Mouse (Mus musculus): ENCODE data around the gene Unkl. TPM values are rescaled to one million over a fixed set of nuclear protein-coding genes. Genes with fewer than 3 reads are reported as not detected.
A peak's percentile ranks its signal among the peaks of the same experiment; 100 is the strongest.

The Unkl gene
- total and polyA plus RNA-seq, 2 experiments from 2014 or later: 14.1 to 39.6 TPM

DNA sequence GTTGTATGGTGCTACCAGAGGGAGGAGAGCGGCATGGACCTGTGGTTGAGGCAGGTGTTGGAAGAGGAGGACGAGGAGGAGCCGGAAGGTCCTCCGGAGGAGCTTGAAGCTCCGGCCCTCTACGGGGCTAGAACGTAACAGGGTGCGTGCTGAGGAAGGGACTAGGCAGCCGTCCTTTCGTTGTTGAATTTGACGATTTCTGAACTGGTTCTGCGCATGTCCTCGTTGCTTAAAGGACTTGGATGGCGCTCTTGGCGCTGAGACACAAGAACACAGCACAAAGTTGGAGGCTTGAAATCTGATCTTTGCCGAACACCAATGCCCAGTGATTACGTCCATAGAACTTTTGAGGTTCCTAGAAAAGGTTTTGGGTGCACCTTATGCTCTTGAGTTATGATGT, 3.2 kb upstream of the Unkl start:
- no peaks in the 10 kb centered on the region; the same call in none of the 2 replicates for H3K27me3 ChIP-seq (ENCODE audit: insufficient read depth, low read length)
- H3K4me2 ChIP-seq (ENCODE audit: low read depth, low read length): peak overlapping the region; percentile 97
- H3K9me3 ChIP-seq (ENCODE audit: low read length): no peaks in the 10 kb centered on the region
- WGBS: 10% methylated on average over 17 of the region's 17 CpGs
- DNase-seq (ENCODE audit: low spot score) (peak; percentile 16), ATAC-seq (peak; percentile 4; the same call in 1 of the 2 replicates)
- H3K36me3 ChIP-seq (ENCODE audit: insufficient read depth, low read length): no peaks in the 10 kb centered on the region
- peak overlapping the region; percentile 86 for H3K4me3 ChIP-seq (ENCODE audit: low read length)
- H3K27ac ChIP-seq: peak overlapping the region; percentile 96; the same call in 1 of the 2 replicates
- no peak for TF ChIP-seq CTCF (IDR thresholded peaks at IDR 0.05; ENCODE audit: low read depth)
- peaks cover 18% of the 10 kb centered on the region for H3K4me1 ChIP-seq (ENCODE audit: insufficient read depth, low read length)
- H3K9ac ChIP-seq (replicated peaks; ENCODE audit: low read length): peak overlapping the region; percentile 89

DNA sequence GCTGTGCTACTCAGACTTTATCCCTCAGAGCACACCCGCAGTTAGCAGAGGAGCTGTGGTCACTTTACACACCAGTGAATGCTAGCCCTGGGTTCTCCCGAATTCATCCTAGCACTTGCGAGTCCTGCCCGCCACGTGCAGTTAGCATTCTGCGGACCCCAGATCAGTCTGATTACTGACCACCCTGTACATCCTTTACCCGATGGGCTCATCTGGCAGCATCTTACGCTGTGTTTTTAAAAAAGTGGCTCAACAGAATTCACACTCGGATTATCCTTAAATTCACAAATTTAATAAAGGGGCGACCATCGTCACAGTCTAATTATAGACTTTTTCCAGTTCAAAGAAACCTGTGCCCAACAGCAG, 430 bp upstream of the Unkl start:
- no peaks in the 10 kb centered on the region for H3K27me3 ChIP-seq (ENCODE audit: insufficient read depth, low read length)
- H3K36me3 ChIP-seq (ENCODE audit: insufficient read depth, low read length): peaks cover 11% of the 10 kb centered on the region
- H3K27ac ChIP-seq: peak overlapping the region; percentile 77
- H3K9me3 ChIP-seq (ENCODE audit: low read length): no peaks in the 10 kb centered on the region
- no peak for ATAC-seq
- H3K4me3 ChIP-seq (ENCODE audit: low read length): peak overlapping the region; percentile 98
- peaks cover 20% of the 10 kb centered on the region for H3K4me1 ChIP-seq (ENCODE audit: insufficient read depth, low read length)
- TF ChIP-seq CTCF (IDR thresholded peaks at IDR 0.05; ENCODE audit: low read depth): no peak
- DNase-seq (ENCODE audit: low spot score): no peak
- peak overlapping the region; percentile 86 for H3K9ac ChIP-seq (replicated peaks; ENCODE audit: low read length)
- WGBS: 7% methylated on average over 11 of the region's 11 CpGs
- H3K4me2 ChIP-seq (ENCODE audit: low read depth, low read length): peak overlapping the region; percentile 95

DNA sequence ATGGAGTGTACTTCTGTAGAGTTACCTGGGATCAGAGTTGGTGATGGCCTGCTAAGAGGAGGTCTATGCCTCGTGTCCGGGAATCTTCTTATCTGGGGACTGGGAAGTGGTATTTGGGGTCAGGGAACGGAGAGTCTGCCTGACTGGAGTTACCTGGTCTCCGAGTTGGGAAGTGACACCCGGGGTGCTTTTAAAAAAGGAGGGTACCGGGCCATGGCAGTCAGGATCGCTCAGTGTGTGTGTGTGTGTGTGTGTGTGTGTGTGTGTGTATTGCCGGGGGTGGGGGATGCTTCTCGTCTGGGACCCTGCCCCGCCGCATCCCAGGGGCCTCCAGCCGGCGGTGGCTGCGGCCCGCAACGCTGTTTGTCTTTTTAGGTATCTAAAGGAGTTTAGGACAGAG, 894 bp downstream of the Unkl start:
- Histone ChIP-seq H3K9me3 (ENCODE audit: low read length) (no peaks in the 10 kb centered on the region), H3K4me3 (ENCODE audit: low read length) (peak overlapping the region; percentile 98), H3K9ac (replicated peaks; ENCODE audit: low read length) (peak overlapping the region; percentile 86), H3K4me1 (ENCODE audit: insufficient read depth, low read length) (peaks cover 20% of the 10 kb centered on the region), H3K27ac (no peak overlapping the region), H3K27me3 (ENCODE audit: insufficient read depth, low read length) (no peaks in the 10 kb centered on the region), H3K36me3 (ENCODE audit: insufficient read depth, low read length) (peaks cover 18% of the 10 kb centered on the region), H3K4me2 (ENCODE audit: low read depth, low read length) (peak overlapping the region; percentile 95)
- no peak for ATAC-seq
- TF ChIP-seq CTCF (IDR thresholded peaks at IDR 0.05; ENCODE audit: low read depth): no peak
- WGBS: 5% methylated on average over 16 of the region's 16 CpGs
- no peak for DNase-seq (ENCODE audit: low spot score)

DNA sequence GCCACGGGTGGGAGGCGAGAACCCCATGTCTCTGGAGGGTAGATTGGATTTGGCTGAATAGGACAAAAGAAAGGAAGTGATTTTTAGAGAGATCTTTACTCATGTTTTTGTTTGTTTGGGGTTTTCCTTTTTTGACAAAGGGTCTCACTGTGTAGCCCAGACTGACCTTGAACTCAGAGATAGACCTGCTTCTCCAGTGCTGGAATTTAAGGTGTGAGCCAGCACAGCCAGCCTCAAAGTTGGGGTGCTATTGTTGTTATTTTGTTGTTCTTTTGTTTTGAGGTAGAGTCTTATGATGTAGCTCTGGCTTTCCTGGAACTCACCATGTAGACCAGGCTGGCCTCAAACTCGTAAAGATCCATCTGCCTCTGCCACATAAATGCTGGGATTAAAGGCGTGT, 14.2 kb downstream of the Unkl start:
- no peak overlapping the region for H3K4me3 ChIP-seq (ENCODE audit: low read length)
- WGBS: 90% methylated on average over 4 of the region's 4 CpGs
- no peak for DNase-seq (ENCODE audit: low spot score)
- H3K4me2 ChIP-seq (ENCODE audit: low read depth, low read length): no peak overlapping the region
- H3K9ac ChIP-seq (replicated peaks; ENCODE audit: low read length): no peak overlapping the region
- H3K36me3 ChIP-seq (ENCODE audit: insufficient read depth, low read length): peaks cover 37% of the 10 kb centered on the region
- no peak for ATAC-seq
- no peak overlapping the region for H3K27ac ChIP-seq
- no peak for TF ChIP-seq CTCF (IDR thresholded peaks at IDR 0.05; ENCODE audit: low read depth)
- no peaks in the 10 kb centered on the region for H3K9me3 ChIP-seq (ENCODE audit: low read length)
- no peaks in the 10 kb centered on the region for H3K27me3 ChIP-seq (ENCODE audit: insufficient read depth, low read length)
- H3K4me1 ChIP-seq (ENCODE audit: insufficient read depth, low read length): no peaks in the 10 kb centered on the region

DNA sequence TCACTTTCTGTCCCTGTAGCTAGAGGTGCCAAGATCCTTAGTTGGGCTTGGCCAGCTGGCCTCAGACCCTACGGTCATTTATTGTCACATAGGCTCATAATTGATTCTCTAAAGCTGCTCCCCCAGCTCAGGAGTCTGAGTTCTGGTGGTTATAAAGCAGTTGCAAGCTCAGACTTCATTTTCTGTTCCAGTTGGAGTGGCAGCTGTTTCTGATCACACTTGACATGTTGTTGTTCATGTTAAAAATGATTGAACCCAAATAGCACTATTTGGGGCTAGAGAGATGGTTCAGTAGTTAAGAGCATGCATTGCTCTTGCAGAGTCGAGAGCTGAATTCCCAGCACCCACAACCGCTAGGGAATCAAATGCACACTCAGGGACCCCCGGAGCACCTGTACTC, 21.8 kb downstream of the Unkl start:
- no peak overlapping the region for H3K4me2 ChIP-seq (ENCODE audit: low read depth, low read length)
- H3K4me1 ChIP-seq (ENCODE audit: insufficient read depth, low read length): no peaks in the 10 kb centered on the region
- peaks cover 59% of the 10 kb centered on the region for H3K36me3 ChIP-seq (ENCODE audit: insufficient read depth, low read length)
- H3K27ac ChIP-seq: no peak overlapping the region
- no peaks in the 10 kb centered on the region for H3K9me3 ChIP-seq (ENCODE audit: low read length)
- H3K9ac ChIP-seq (replicated peaks; ENCODE audit: low read length): no peak overlapping the region
- ATAC-seq (no peak), DNase-seq (ENCODE audit: low spot score) (no peak)
- WGBS: 89% methylated on average over 4 of the region's 4 CpGs
- no peak for TF ChIP-seq CTCF (IDR thresholded peaks at IDR 0.05; ENCODE audit: low read depth)
- H3K4me3 ChIP-seq (ENCODE audit: low read length): no peak overlapping the region
- H3K27me3 ChIP-seq (ENCODE audit: insufficient read depth, low read length): no peaks in the 10 kb centered on the region

DNA sequence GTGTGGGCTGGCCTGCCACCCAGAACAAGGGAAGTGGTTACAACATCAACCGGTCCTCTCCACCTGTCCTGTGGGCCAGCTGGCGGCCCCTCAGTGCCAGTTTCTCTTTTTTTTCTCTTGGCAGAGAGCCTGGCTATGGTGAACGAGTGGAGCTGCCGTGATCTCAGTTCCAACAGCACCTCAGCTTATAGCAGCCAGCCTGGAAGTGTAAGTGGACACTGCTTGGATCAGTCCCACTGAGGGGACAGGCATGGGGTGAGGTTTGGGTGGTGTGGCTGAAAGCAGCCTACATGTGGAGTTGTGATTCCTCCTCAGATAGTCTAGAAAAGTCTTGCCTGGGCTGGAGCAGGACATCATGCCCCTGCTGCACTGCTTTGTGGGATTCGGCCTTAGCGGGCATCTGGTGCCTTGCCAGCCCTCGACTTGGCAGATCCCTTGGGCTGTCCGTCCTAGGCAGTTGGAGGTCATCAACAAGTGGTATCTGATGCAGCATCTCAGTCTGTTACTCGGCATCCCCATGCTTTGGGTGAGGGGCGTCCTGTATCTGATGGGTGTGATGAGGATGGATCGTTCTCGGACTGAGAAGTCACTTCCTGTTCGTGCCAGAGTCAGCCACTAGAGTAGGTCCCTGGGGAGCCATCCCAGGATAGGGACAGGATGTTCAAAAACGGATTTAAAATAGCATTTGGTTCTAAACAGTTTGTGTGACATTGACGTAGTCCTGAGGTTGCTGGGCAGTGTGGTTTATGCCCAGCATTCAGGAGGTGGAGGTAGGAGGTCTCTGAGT, 22.7 kb downstream of the Unkl start:
- Histone ChIP-seq H3K4me3 (ENCODE audit: low read length) (no peak overlapping the region), H3K4me2 (ENCODE audit: low read depth, low read length) (no peak overlapping the region), H3K27me3 (ENCODE audit: insufficient read depth, low read length) (no peaks in the 10 kb centered on the region), H3K9me3 (ENCODE audit: low read length) (no peaks in the 10 kb centered on the region), H3K27ac (no peak overlapping the region), H3K36me3 (ENCODE audit: insufficient read depth, low read length) (peaks cover 52% of the 10 kb centered on the region), H3K9ac (replicated peaks; ENCODE audit: low read length) (no peak overlapping the region), H3K4me1 (ENCODE audit: insufficient read depth, low read length) (no peaks in the 10 kb centered on the region)
- 74% methylated on average over 15 of the region's 15 CpGs for WGBS
- ATAC-seq (no peak), DNase-seq (ENCODE audit: low spot score) (peak; percentile 14)
- no peak for TF ChIP-seq CTCF (IDR thresholded peaks at IDR 0.05; ENCODE audit: low read depth)

DNA sequence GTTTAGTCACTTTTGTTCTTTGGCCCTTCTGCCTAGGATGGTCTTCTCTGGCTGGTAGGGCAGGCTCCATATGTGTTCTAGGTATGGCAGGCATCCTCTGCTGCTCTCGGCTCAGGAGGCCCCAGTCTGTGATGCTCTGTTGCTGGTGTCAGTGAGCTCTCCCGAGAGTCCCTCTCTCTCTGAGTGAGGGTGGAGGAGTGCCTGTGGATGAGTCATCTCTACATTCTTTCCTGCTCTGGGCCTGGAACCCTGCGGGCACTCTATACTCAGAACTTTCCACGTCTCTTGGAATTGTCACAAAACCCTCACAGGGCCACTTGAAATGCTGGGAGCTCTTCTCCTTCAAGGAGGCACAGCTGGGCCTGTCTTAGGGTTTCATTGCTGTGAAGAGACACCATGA, 23.5 kb downstream of the Unkl start:
- no peaks in the 10 kb centered on the region for H3K4me1 ChIP-seq (ENCODE audit: insufficient read depth, low read length)
- H3K27ac ChIP-seq: no peak overlapping the region
- no peak for TF ChIP-seq CTCF (IDR thresholded peaks at IDR 0.05; ENCODE audit: low read depth)
- H3K27me3 ChIP-seq (ENCODE audit: insufficient read depth, low read length): no peaks in the 10 kb centered on the region
- H3K4me3 ChIP-seq (ENCODE audit: low read length): no peak overlapping the region
- no peak overlapping the region for H3K4me2 ChIP-seq (ENCODE audit: low read depth, low read length)
- no peak overlapping the region for H3K9ac ChIP-seq (replicated peaks; ENCODE audit: low read length)
- no peaks in the 10 kb centered on the region for H3K9me3 ChIP-seq (ENCODE audit: low read length)
- WGBS: 90% methylated on average over 4 of the region's 4 CpGs
- DNase-seq (ENCODE audit: low spot score) (no peak), ATAC-seq (no peak)
- H3K36me3 ChIP-seq (ENCODE audit: insufficient read depth, low read length): peaks cover 52% of the 10 kb centered on the region
